Mouse (Mus musculus) cortical plate, adult 2 months (tissue): Measurements from ENCODE around the gene 2300002M23Rik.

Experiments
- CTCF ChIP-seq: fragments of 200-500 bp; IDR thresholded peaks from 2 replicates; pipeline ENCODE4 v1.5.1; 2011; ENCODE audit warnings: mild to moderate bottlenecking, control low read depth, low read length; ENCODE audit not compliant: insufficient read depth; ENCODE audit errors: extremely low read depth
- POLR2A ChIP-seq: fragments of 200-500 bp; IDR thresholded peaks from 2 replicates; pipeline ENCODE4 v1.6.1; 2011; ENCODE audit warnings: mild to moderate bottlenecking, low read length, control low read depth; ENCODE audit not compliant: insufficient read depth; ENCODE audit errors: extremely low read depth

DNA sequence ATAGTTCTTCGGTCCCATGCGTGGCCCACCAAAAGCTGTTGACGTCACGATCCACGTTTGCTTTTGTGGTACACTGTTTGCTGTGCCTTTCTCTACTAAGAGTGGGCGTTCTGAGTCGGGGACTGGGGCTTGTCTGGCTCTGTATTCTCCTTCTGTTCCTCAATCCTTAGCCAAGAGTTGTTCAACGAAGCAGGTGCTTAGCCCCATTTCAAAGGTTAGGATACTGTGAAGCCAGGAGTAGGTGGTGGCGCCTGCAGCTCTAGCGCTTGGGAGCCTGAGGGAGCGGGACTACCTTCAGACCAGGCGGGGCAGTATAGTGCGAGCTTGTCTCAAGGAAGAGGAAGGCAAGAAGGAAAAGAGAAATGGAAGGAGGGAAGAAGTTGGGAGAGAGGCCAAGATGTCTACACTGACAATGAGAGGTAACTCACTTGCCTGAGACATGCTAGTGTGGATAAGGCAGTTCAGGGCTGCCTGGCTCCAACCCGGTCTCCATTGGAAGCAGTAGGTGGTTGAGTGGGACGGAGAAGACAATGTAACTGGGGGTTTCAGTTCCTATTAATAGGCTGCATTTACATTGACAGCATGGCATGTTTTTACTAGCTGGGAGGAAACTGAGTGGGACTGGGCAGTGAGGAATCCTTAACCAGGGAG lies 24.4 kb upstream of the 2300002M23Rik start:
- TF ChIP-seq POLR2A, result no peak
- TF ChIP-seq CTCF, result no peak
